Mouse (Mus musculus) cerebellum, postnatal 25 days (tissue): ENCODE results near the gene Atp6v0a4.
A peak's percentile ranks its signal among the peaks of the same experiment; 100 is the strongest.

Experiments
- DNase-seq, 2 experiments: peaks; one replicate each; pipeline ENCODE4 v3.0.0; 2021; ENCODE audit warnings: mixed read lengths in 2 of 2

Atp6v0a4 gene

GRCm38 (mm10) chr6:38072137-38072796 is 52.1 kb downstream of the Atp6v0a4 start:
- DNase-seq: no peak

GRCm38 (mm10) chr6:38071256-38071655 is 53.1 kb downstream of the Atp6v0a4 start:
- DNase-seq: no peak

GRCm38 (mm10) chr6:38066215-38066614 is 58.2 kb downstream of the Atp6v0a4 start:
- peak; percentile 60 to 76 for DNase-seq

GRCm38 (mm10) chr6:38065501-38066122 is 58.8 kb downstream of the Atp6v0a4 start:
- DNase-seq: peak; percentile 37 to 40

- peak; percentile 71 to 82 for DNase-seq
Measured at GRCm38 (mm10) chr6:38065122-38065500, 59.3 kb downstream of the Atp6v0a4 start.

- DNase-seq: no peak
Measured at GRCm38 (mm10) chr6:38064621-38065020, 59.8 kb downstream of the Atp6v0a4 start.

- no peak for DNase-seq
Measured at GRCm38 (mm10) chr6:38058805-38059204, 65.6 kb downstream of the Atp6v0a4 start.

- peak in 1 of 2 experiments; percentile 12 for DNase-seq
Measured at GRCm38 (mm10) chr6:38055471-38056330, 68.7 kb downstream of the Atp6v0a4 start.

- no peak for DNase-seq
Measured at GRCm38 (mm10) chr6:38049601-38050000, 74.8 kb downstream of the Atp6v0a4 start.

GRCm38 (mm10) chr6:38048800-38049561 is 75.4 kb downstream of the Atp6v0a4 start:
- no peak for DNase-seq

- no peak for DNase-seq
Measured at GRCm38 (mm10) chr6:38048003-38048402, 76.4 kb downstream of the Atp6v0a4 start.

- no peak for DNase-seq
Measured at GRCm38 (mm10) chr6:38046838-38047237, 77.5 kb downstream of the Atp6v0a4 start, which contains the start of gene Svopl. Gene Svopl (minus strand): TSS chr6:38046996.

- DNase-seq: no peak
Measured at GRCm38 (mm10) chr6:38032801-38033566, 91.4 kb downstream of the Atp6v0a4 start.

GRCm38 (mm10) chr6:38031924-38032540 is 92.4 kb downstream of the Atp6v0a4 start:
- DNase-seq: peak in 1 of 2 experiments; percentile 27

- DNase-seq: no peak
Measured at GRCm38 (mm10) chr6:38028205-38028604, 96.2 kb downstream of the Atp6v0a4 start.

- DNase-seq: no peak
Measured at GRCm38 (mm10) chr6:38027771-38028170, 96.6 kb downstream of the Atp6v0a4 start.

GRCm38 (mm10) chr6:38023284-38023683 is 101.1 kb downstream of the Atp6v0a4 start:
- no peak for DNase-seq

- no peak for DNase-seq
Measured at GRCm38 (mm10) chr6:38021406-38021805, 103.0 kb downstream of the Atp6v0a4 start.

GRCm38 (mm10) chr6:38012829-38013228 is 111.6 kb downstream of the Atp6v0a4 start:
- DNase-seq: no peak

- DNase-seq: peak; percentile 32 to 58
Measured at GRCm38 (mm10) chr6:38007459-38007858, 116.9 kb downstream of the Atp6v0a4 start.
